Mouse (Mus musculus) small intestine, adult 2 months (tissue): ENCODE data around the gene Sez6l. TPM values are rescaled to one million over a fixed set of nuclear protein-coding genes. Genes with fewer than 3 reads are reported as not detected.

Experiments used
- H3K27ac ChIP-seq: fragments of 200-500 bp; 2 replicates; pipeline ENCODE4 v1.5.1; 2012; ENCODE audit warnings: low read depth, low read length, control low read depth, inconsistent platforms; ENCODE audit not compliant: insufficient read depth
- H3K27me3 ChIP-seq: fragments of 200-500 bp; 2 replicates; pipeline ENCODE4 v1.6.1; 2012; ENCODE audit warnings: mild to moderate bottlenecking, moderate library complexity, low read length, inconsistent platforms; ENCODE audit not compliant: control insufficient read depth, insufficient read depth
- H3K36me3 ChIP-seq: fragments of 200-500 bp; 2 replicates; pipeline ENCODE4 v1.6.1; 2012; ENCODE audit warnings: mild to moderate bottlenecking, low read length, control low read depth, inconsistent platforms; ENCODE audit not compliant: control insufficient read depth, insufficient read depth
- H3K4me1 ChIP-seq: fragments of 200-500 bp; 2 replicates; pipeline ENCODE4 v1.6.1; 2012; ENCODE audit warnings: low read length, inconsistent platforms, mixed read lengths; ENCODE audit not compliant: control insufficient read depth, insufficient read depth, insufficient read length
- H3K4me3 ChIP-seq: fragments of 200-500 bp; 2 replicates; pipeline ENCODE4 v1.5.1; 2012; ENCODE audit warnings: low read depth, mild to moderate bottlenecking, control low read depth, inconsistent platforms, low read length, moderate library complexity
- CTCF ChIP-seq: fragments of 200-500 bp; IDR thresholded peaks from 2 replicates; pipeline ENCODE4 v1.5.1; 2012; ENCODE audit warnings: low read depth, mild to moderate bottlenecking, control low read depth, inconsistent platforms, low read length, moderate library complexity, mixed read lengths; ENCODE audit not compliant: insufficient replicate concordance, insufficient read length; ENCODE audit errors: extremely low read depth
- POLR2A ChIP-seq: fragments of 200-500 bp; IDR thresholded peaks from 2 replicates; pipeline ENCODE4 v1.6.1; 2012; ENCODE audit warnings: low read depth, mild to moderate bottlenecking, control low read depth, inconsistent platforms, low read length, moderate library complexity
- WGBS: fragments of 180-500 bp; shearing (Covaris S2); methylation state at CpG from one replicate; pipeline ENCODE4 v1.1.7; 2018; 5-methylcytosine and 5-hydroxymethylcytosine counted together
- polyA plus RNA-seq: library from polyadenylated mRNA; depleted of rRNA; stranded (reverse); fragments of >200 nt; gene quantifications from 2 replicates; pipeline ENCODE4 v1.2.3, GENCODE M21; 2012

Gene Sez6l
- polyA plus RNA-seq, 1 experiment = 0.42 TPM

GRCm38 (mm10) chr5:112411514-112412335 lies 165.3 kb downstream of the Sez6l start:
- Histone ChIP-seq H3K4me3 (no peak overlapping the region), H3K27ac (no peak overlapping the region), H3K36me3 (no peaks in the 10 kb centered on the region), H3K27me3 (no peaks in the 10 kb centered on the region), H3K4me1 (no peaks in the 10 kb centered on the region)
- WGBS = 13% methylated on average over 19 of the region's 19 CpGs
- no peak for TF ChIP-seq CTCF
- TF ChIP-seq POLR2A = no peak

- H3K4me3 ChIP-seq = no peak overlapping the region
- H3K27me3 ChIP-seq = no peaks in the 10 kb centered on the region
- no peak overlapping the region for H3K27ac ChIP-seq
- H3K4me1 ChIP-seq = no peaks in the 10 kb centered on the region
- WGBS = 42% methylated on average over 11 of the region's 11 CpGs
- no peak for TF ChIP-seq POLR2A
- no peak for TF ChIP-seq CTCF
- no peaks in the 10 kb centered on the region for H3K36me3 ChIP-seq
Measured at GRCm38 (mm10) chr5:112411072-112411471, 165.9 kb downstream of the Sez6l start.

GRCm38 (mm10) chr5:112409274-112409673 lies 167.7 kb downstream of the Sez6l start:
- Histone ChIP-seq H3K4me3 (no peak overlapping the region), H3K27ac (no peak overlapping the region), H3K27me3 (no peaks in the 10 kb centered on the region), H3K4me1 (no peaks in the 10 kb centered on the region), H3K36me3 (no peaks in the 10 kb centered on the region)
- TF ChIP-seq CTCF = no peak
- TF ChIP-seq POLR2A = no peak
- WGBS = 54% methylated on average over 5 of the region's 5 CpGs

GRCm38 (mm10) chr5:112406017-112406416 lies 171.0 kb downstream of the Sez6l start:
- H3K4me1 ChIP-seq = no peaks in the 10 kb centered on the region
- no peak overlapping the region for H3K27ac ChIP-seq
- H3K4me3 ChIP-seq = no peak overlapping the region
- H3K27me3 ChIP-seq = no peaks in the 10 kb centered on the region
- no peak for TF ChIP-seq CTCF
- no peak for TF ChIP-seq POLR2A
- no peaks in the 10 kb centered on the region for H3K36me3 ChIP-seq
- WGBS = 32% methylated on average over 3 of the region's 3 CpGs

GRCm38 (mm10) chr5:112402437-112402836 lies 174.5 kb downstream of the Sez6l start:
- no peaks in the 10 kb centered on the region for H3K36me3 ChIP-seq
- WGBS = 41% methylated on average over 3 of the region's 3 CpGs
- H3K27ac ChIP-seq = no peak overlapping the region
- H3K4me3 ChIP-seq = no peak overlapping the region
- no peaks in the 10 kb centered on the region for H3K4me1 ChIP-seq
- H3K27me3 ChIP-seq = no peaks in the 10 kb centered on the region
- no peak for TF ChIP-seq CTCF

GRCm38 (mm10) chr5:112399284-112399683 lies 177.7 kb downstream of the Sez6l start:
- Histone ChIP-seq H3K4me1 (no peaks in the 10 kb centered on the region), H3K27ac (no peak overlapping the region), H3K36me3 (no peaks in the 10 kb centered on the region), H3K27me3 (peaks cover 13% of the 10 kb centered on the region), H3K4me3 (no peak overlapping the region)
- WGBS = 60% methylated on average over 10 of the region's 10 CpGs
- TF ChIP-seq CTCF (no peak), POLR2A (no peak)

- WGBS = 83% methylated on average over 18 of the region's 18 CpGs
- H3K27me3 ChIP-seq = peaks cover 28% of the 10 kb centered on the region
Measured at GRCm38 (mm10) chr5:112396066-112396465, 180.9 kb downstream of the Sez6l start.

More at GRCm38 (mm10) chr5:112396066-112396465, 180.9 kb downstream of the Sez6l start:
- Histone ChIP-seq H3K36me3 (no peaks in the 10 kb centered on the region), H3K4me3 (no peak overlapping the region), H3K27ac (no peak overlapping the region), H3K4me1 (no peaks in the 10 kb centered on the region)
- TF ChIP-seq CTCF (no peak), POLR2A (no peak)
